Mouse (Mus musculus) thymus, adult 2 months (tissue): ENCODE results near the gene Ebf1. TPM values are rescaled to one million over a fixed set of nuclear protein-coding genes. Genes with fewer than 3 reads are reported as not detected.

ENCODE experiments used
- DNase-seq: peaks from one replicate; pipeline ENCODE4 v3.0.0; 2021
- H3K27ac ChIP-seq: fragments of 200-500 bp; 2 replicates; pipeline ENCODE4 v1.5.1; 2012; ENCODE audit warnings: low read length, control low read depth; ENCODE audit not compliant: control insufficient read depth, insufficient read depth
- H3K27me3 ChIP-seq: fragments of 200-500 bp; 2 replicates; pipeline ENCODE4 v1.6.1; 2012; ENCODE audit warnings: mild to moderate bottlenecking, low read length, moderate library complexity, mixed read lengths; ENCODE audit not compliant: control insufficient read depth, insufficient read depth
- H3K36me3 ChIP-seq: fragments of 200-500 bp; 2 replicates; pipeline ENCODE4 v1.6.1; 2012; ENCODE audit warnings: mild to moderate bottlenecking, low read length, moderate library complexity; ENCODE audit not compliant: control insufficient read depth, insufficient read depth
- H3K4me1 ChIP-seq: fragments of 200-500 bp; replicated peaks from 2 replicates; pipeline ENCODE4 v1.6.1; 2012; ENCODE audit warnings: low read length; ENCODE audit not compliant: control insufficient read depth, insufficient read depth
- H3K4me3 ChIP-seq: fragments of 200-500 bp; 2 replicates; pipeline ENCODE4 v1.5.1; 2012; ENCODE audit warnings: mild to moderate bottlenecking, low read length, control low read depth, moderate library complexity; ENCODE audit not compliant: control insufficient read depth, insufficient read depth
- CTCF ChIP-seq: fragments of 200-500 bp; IDR thresholded peaks from 2 replicates; pipeline ENCODE4 v1.5.1; 2012; ENCODE audit warnings: mild to moderate bottlenecking, control low read depth, low read length, moderate library complexity, borderline replicate concordance; ENCODE audit not compliant: control insufficient read depth, poor library complexity, insufficient read depth; ENCODE audit errors: extremely low read depth
- POLR2A ChIP-seq: fragments of 200-500 bp; IDR thresholded peaks from 2 replicates; pipeline ENCODE4 v1.6.1; 2012; ENCODE audit warnings: mild to moderate bottlenecking, low read length, control low read depth, moderate library complexity; ENCODE audit not compliant: control insufficient read depth, poor library complexity, insufficient read depth; ENCODE audit errors: extremely low read depth
- WGBS: fragments of 180-500 bp; shearing (Covaris S2); methylation state at CpG from one replicate; pipeline ENCODE4 v1.1.7; 2018; 5-methylcytosine and 5-hydroxymethylcytosine counted together
- polyA plus RNA-seq: library from polyadenylated mRNA; depleted of rRNA; stranded (reverse); fragments of >200 nt; gene quantifications from 2 replicates; pipeline ENCODE4 v1.2.3, GENCODE M21; 2012; rRNA removed

Gene Ebf1
- polyA plus RNA-seq, 1 experiment: 4.4 TPM

GRCm38 (mm10) chr11:45026674-45027073 lies 409.6 kb downstream of the Ebf1 start:
- no peak for DNase-seq
- no peaks in the 10 kb centered on the region for H3K36me3 ChIP-seq
- H3K27ac ChIP-seq: no peak overlapping the region
- TF ChIP-seq CTCF (no peak), POLR2A (no peak)
- H3K4me3 ChIP-seq: no peak overlapping the region
- no peaks in the 10 kb centered on the region for H3K4me1 ChIP-seq
- H3K27me3 ChIP-seq: no peaks in the 10 kb centered on the region
- 53% methylated on average over 11 of the region's 11 CpGs for WGBS

GRCm38 (mm10) chr11:45027076-45027475 lies 410.0 kb downstream of the Ebf1 start:
- H3K4me3 ChIP-seq: no peak overlapping the region
- WGBS: 50% methylated on average over 7 of the region's 7 CpGs
- DNase-seq: no peak
- H3K27ac ChIP-seq: no peak overlapping the region
- H3K27me3 ChIP-seq: no peaks in the 10 kb centered on the region
- no peaks in the 10 kb centered on the region for H3K36me3 ChIP-seq
- no peaks in the 10 kb centered on the region for H3K4me1 ChIP-seq
- TF ChIP-seq POLR2A: no peak
- TF ChIP-seq CTCF: no peak

GRCm38 (mm10) chr11:45055744-45056610 lies 438.9 kb downstream of the Ebf1 start:
- Histone ChIP-seq H3K27ac (no peak overlapping the region), H3K4me3 (no peak overlapping the region), H3K4me1 (no peaks in the 10 kb centered on the region), H3K36me3 (no peaks in the 10 kb centered on the region), H3K27me3 (no peaks in the 10 kb centered on the region)
- TF ChIP-seq CTCF: no peak
- TF ChIP-seq POLR2A: no peak
- no peak for DNase-seq
- WGBS: 93% methylated on average over 7 of the region's 7 CpGs

Other genes with a start within 250 kb of the Ebf1 start
- 3.0 and 4.5 TPM in 2 replicates for gene Il12b, start 217.3 kb upstream of the Ebf1 start, polyA plus RNA-seq
- 10.1 and 10.7 TPM in 2 replicates for gene Ublcp1, start 146.8 kb upstream of the Ebf1 start, polyA plus RNA-seq
- 361 and 669 TPM in 2 replicates for gene Rnf145, start 98.4 kb upstream of the Ebf1 start, polyA plus RNA-seq